Mouse (Mus musculus) heart, adult 2 months (tissue): Measurements from ENCODE around the gene Tmem222. TPM values are rescaled to one million over a fixed set of nuclear protein-coding genes. Genes with fewer than 3 reads are reported as not detected.
A peak's percentile ranks its signal among the peaks of the same experiment; 100 is the strongest.

Source experiments
- DNase-seq, 2 experiments: peaks; one replicate each; pipeline ENCODE4 v3.0.0; 2021
- H3K27ac ChIP-seq: fragments of 200-600 bp; 2 replicates; pipeline ENCODE4 v1.8.1; 2022
- H3K27me3 ChIP-seq: fragments of 200-500 bp; 2 replicates; pipeline ENCODE4 v1.6.1; 2012; ENCODE audit warnings: mild to moderate bottlenecking, low read length, inconsistent platforms, mixed read lengths; ENCODE audit not compliant: control insufficient read depth, insufficient read depth
- H3K36me3 ChIP-seq: fragments of 200-500 bp; 2 replicates; pipeline ENCODE4 v1.6.1; 2012; ENCODE audit warnings: low read length, inconsistent platforms; ENCODE audit not compliant: control insufficient read depth, insufficient read depth
- H3K4me1 ChIP-seq: fragments of 200-500 bp; 2 replicates; pipeline ENCODE4 v1.6.1; 2011; ENCODE audit warnings: low read length; ENCODE audit not compliant: control insufficient read depth, insufficient read depth
- H3K4me3 ChIP-seq: fragments of 200-600 bp; 2 replicates; pipeline ENCODE4 v1.8.1; 2022
- H3K79me2 ChIP-seq: fragments of 200-500 bp; replicated peaks from 2 replicates; pipeline ENCODE4 v1.6.1; 2012; ENCODE audit warnings: mild to moderate bottlenecking, inconsistent platforms, low read length, moderate library complexity, mixed read lengths; ENCODE audit not compliant: control insufficient read depth, insufficient read depth
- H3K9ac ChIP-seq: fragments of 200-500 bp; 2 replicates; pipeline ENCODE4 v1.6.1; 2012; ENCODE audit warnings: low read depth, mild to moderate bottlenecking, control low read depth, inconsistent platforms, low read length, mixed read lengths
- CTCF ChIP-seq: fragments of 200-600 bp; IDR thresholded peaks from 2 replicates; pipeline ENCODE4 v1.8.1; 2022; ENCODE audit warnings: antibody characterized with exemption, mild to moderate bottlenecking, moderate library complexity
- EP300 ChIP-seq: fragments of 200-500 bp; IDR thresholded peaks from 2 replicates; pipeline ENCODE4 v1.6.1; 2011; ENCODE audit warnings: low read depth, low read length, control low read depth; ENCODE audit not compliant: insufficient read depth
- POLR2A ChIP-seq: fragments of 200-500 bp; IDR thresholded peaks from 2 replicates; pipeline ENCODE4 v1.6.1; 2011; ENCODE audit warnings: mild to moderate bottlenecking, low read depth, low read length, control low read depth; ENCODE audit not compliant: insufficient read depth
- WGBS: fragments of 180-500 bp; shearing (Covaris S2); methylation state at CpG from one replicate; pipeline ENCODE4 v1.1.7; 2018; 5-methylcytosine and 5-hydroxymethylcytosine counted together
- intact Hi-C: fragments of 180-260 bp; cut with DNase I; formaldehyde crosslinking; loops from one replicate; pipeline ENCODE4 v1.15.1; 2025
- polyA plus RNA-seq: library from polyadenylated mRNA; depleted of rRNA; stranded (reverse); fragments of >200 nt; gene quantifications from 2 replicates; pipeline ENCODE4 v1.2.3, GENCODE M21; 2012; rRNA removed
- total RNA-seq, 2 experiments: library from RNA; stranded (reverse); gene quantifications; 2 replicates each; pipeline ENCODE4 v1.2.3; 2021

The Tmem222 gene
- total and polyA plus RNA-seq, 3 experiments: 31.9 to 48.3 (median 33.9) TPM

GRCm38 (mm10) chr4:133217641-133218040 lies 60.0 kb downstream of the Tmem222 start:
- intact Hi-C loops: loop anchor here (1.0 to 5.0 kb wide), 2 partner anchors 80 to 270 kb away; no protein-coding TSS in a partner anchor
- Histone ChIP-seq H3K36me3 (no peaks in the 10 kb centered on the region), H3K4me1 (peaks cover 5% of the 10 kb centered on the region), H3K4me3 (no peak overlapping the region), H3K27ac (no peak overlapping the region), H3K9ac (no peak overlapping the region), H3K27me3 (no peaks in the 10 kb centered on the region), H3K79me2 (no peaks in the 10 kb centered on the region)
- DNase-seq: peak; percentile 56 to 76
- 0 out of 2 replicates have a peak, but pooled peaks have one; percentile 26 for TF ChIP-seq EP300
- peak; percentile 96 for TF ChIP-seq CTCF
- no peak for TF ChIP-seq POLR2A
- 11% methylated on average over 5 of the region's 5 CpGs for WGBS

Other genes starting within 250 kb of the Tmem222 start
- gene Wasf2, start 147.3 kb downstream of the Tmem222 start, total RNA-seq: 10 to 100 TPM; 77.5 to 83.8 TPM
- gene Wasf2, start 147.3 kb downstream of the Tmem222 start, polyA plus RNA-seq: 34.6 and 39.7 TPM in 2 replicates
- not detected for gene Cd164l2, start 65.7 kb downstream of the Tmem222 start, total RNA-seq
- gene Cd164l2, start 65.7 kb downstream of the Tmem222 start, polyA plus RNA-seq: 0.53 and 0.66 TPM in 2 replicates
- under 1 TPM in 1 of 2 experiments, not detected in 1; 0.11 TPM for gene Gpr3, start 65.3 kb downstream of the Tmem222 start, total RNA-seq
- gene Gpr3, start 65.3 kb downstream of the Tmem222 start, polyA plus RNA-seq: 0.15 and 0.37 TPM in 2 replicates
- 10 to 100 TPM; 16.3 to 27.3 TPM for gene Map3k6, start 37.0 kb downstream of the Tmem222 start, total RNA-seq
- gene Map3k6, start 37.0 kb downstream of the Tmem222 start, polyA plus RNA-seq: 12.0 and 15.7 TPM in 2 replicates
- under 1 TPM; 0.29 to 0.61 TPM for gene Sytl1, start 14.7 kb downstream of the Tmem222 start, total RNA-seq
- gene Sytl1, start 14.7 kb downstream of the Tmem222 start, polyA plus RNA-seq: 0.53 and 0.80 TPM in 2 replicates
- gene Wdtc1, start 75.7 kb upstream of the Tmem222 start, total RNA-seq: 10 to 100 TPM; 73.6 to 96.1 TPM
- gene Wdtc1, start 75.7 kb upstream of the Tmem222 start, polyA plus RNA-seq: 61.8 and 65.1 TPM in 2 replicates
- gene Slc9a1, start 91.9 kb upstream of the Tmem222 start, total RNA-seq: 10 to 100 TPM; 17.0 to 17.4 TPM
- gene Slc9a1, start 91.9 kb upstream of the Tmem222 start, polyA plus RNA-seq: 21.4 and 21.5 TPM in 2 replicates
- gene Tent5b, start 202.3 kb upstream of the Tmem222 start, total RNA-seq: 1 to 10 TPM; 2.0 to 2.3 TPM
- gene Tent5b, start 202.3 kb upstream of the Tmem222 start, polyA plus RNA-seq: 1.4 and 1.9 TPM in 2 replicates
- gene Trnp1, start 220.8 kb upstream of the Tmem222 start, total RNA-seq: 1 to 10 TPM; 2.0 to 2.1 TPM
- gene Trnp1, start 220.8 kb upstream of the Tmem222 start, polyA plus RNA-seq: 2.3 and 2.4 TPM in 2 replicates
- gene Kdf1, start 241.2 kb upstream of the Tmem222 start, total RNA-seq: not detected
- 0.23 TPM in 1 of 2 replicates, not detected in the other for gene Kdf1, start 241.2 kb upstream of the Tmem222 start, polyA plus RNA-seq